Mouse (Mus musculus) CH12.LX (cell line): ENCODE measurements around the gene Prr15l.

ENCODE experiments used
- BHLHE40 ChIP-seq: IDR thresholded peaks from 2 replicates; pipeline ENCODE4 v1.6.1; 2011; ENCODE audit warnings: mild to moderate bottlenecking, low read depth, low read length, improper control_type of control experiment
- CHD2 ChIP-seq: IDR thresholded peaks from 2 replicates; pipeline ENCODE4 v1.6.1; 2011; ENCODE audit warnings: low read length, improper control_type of control experiment
- CTCF ChIP-seq, 2 experiments: IDR thresholded peaks in 1 of 2; conservative IDR thresholded peaks in 1 of 2; 2 replicates each; pipeline ENCODE4 v1.5.1; 2011 to 2012; ENCODE audit warnings: low read depth in 2 of 2, low read length in 2 of 2, improper control_type of control experiment in 1 of 2, inconsistent platforms in 1 of 2, mild to moderate bottlenecking in 1 of 2, moderate library complexity in 1 of 2
- E2F4 ChIP-seq: IDR thresholded peaks from 2 replicates; pipeline ENCODE4 v1.6.1; 2011; ENCODE audit warnings: low read depth, low read length, improper control_type of control experiment; ENCODE audit not compliant: insufficient replicate concordance
- MAFK ChIP-seq: IDR thresholded peaks from 2 replicates; pipeline ENCODE4 v1.6.1; 2011; ENCODE audit warnings: low read length, improper control_type of control experiment; ENCODE audit not compliant: insufficient replicate concordance
- MYC ChIP-seq: IDR thresholded peaks from 2 replicates; pipeline ENCODE4 v1.6.1; 2011; ENCODE audit warnings: low read depth, mild to moderate bottlenecking, improper control_type of control experiment, low read length
- POLR2A ChIP-seq: IDR thresholded peaks from 2 replicates; pipeline ENCODE4 v1.6.1; 2011; ENCODE audit warnings: low read depth, mild to moderate bottlenecking, improper control_type of control experiment, low read length
- POLR2AphosphoS2 ChIP-seq: IDR thresholded peaks from 2 replicates; pipeline ENCODE4 v1.6.1; 2011; ENCODE audit warnings: low read depth, low read length, improper control_type of control experiment
- TBP ChIP-seq: conservative IDR thresholded peaks from 2 replicates; pipeline ENCODE4 v1.6.1; 2011; ENCODE audit warnings: low read depth, low read length, improper control_type of control experiment
- ZC3H11A ChIP-seq: IDR thresholded peaks from 2 replicates; pipeline ENCODE4 v1.6.1; 2012; ENCODE audit warnings: low read depth, mild to moderate bottlenecking, inconsistent platforms, low read length, improper control_type of control experiment
- ZKSCAN1 ChIP-seq: IDR thresholded peaks from 2 replicates; pipeline ENCODE4 v1.6.1; 2012; ENCODE audit warnings: low read depth, inconsistent platforms, low read length, improper control_type of control experiment, borderline replicate concordance
- ZNF384 ChIP-seq: IDR thresholded peaks from 2 replicates; pipeline ENCODE4 v1.6.1; 2012; ENCODE audit warnings: low read depth, low read length, improper control_type of control experiment, inconsistent platforms

GRCm38 (mm10) chr11:96973426-96973964 lies 45.6 kb downstream of the Prr15l start:
- no peak for TF ChIP-seq MAFK
- no peak for TF ChIP-seq BHLHE40
- TF ChIP-seq CHD2 = no peak
- TF ChIP-seq E2F4 = no peak
- TF ChIP-seq TBP = no peak
- TF ChIP-seq CTCF (conservative IDR thresholded peaks at IDR 0.05 in 1 of 2, IDR thresholded peaks at IDR 0.05 in 1 of 2; ENCODE audit: low read depth in 2 of 2, low read length in 2 of 2) = no peak
- TF ChIP-seq POLR2A = no peak
- TF ChIP-seq ZKSCAN1 = no peak
- TF ChIP-seq ZNF384 = no peak
- no peak for TF ChIP-seq POLR2AphosphoS2
- no peak for TF ChIP-seq MYC
- TF ChIP-seq ZC3H11A = no peak
